Mouse (Mus musculus) lung, postnatal 14 days (tissue): ENCODE results near the gene Tbc1d17.
"Not testable (repeated sequence)": the region's sequence is repeated elsewhere in the genome, so short reads cannot be mapped to it uniquely, and the experiment has no call there.

ENCODE experiments used
- DNase-seq: peaks from one replicate; pipeline ENCODE4 v3.0.0; 2021

Gene Tbc1d17

GRCm38 (mm10) chr7:44848561-44849415, at the start of gene Tbc1d17, which contains the start of gene Akt1s1:
Tbc1d17 (minus strand) TSS chr7:44849079.
Akt1s1 (plus strand) TSS chr7:44848991.
- DNase-seq: peak; percentile 99

GRCm38 (mm10) chr7:44898607-44899006, 49.7 kb upstream of the Tbc1d17 start:
- no peak for DNase-seq

GRCm38 (mm10) chr7:44896499-44896898, 47.6 kb upstream of the Tbc1d17 start:
- no peak for DNase-seq

GRCm38 (mm10) chr7:44895593-44896434, 46.9 kb upstream of the Tbc1d17 start, which contains the start of gene Fuz:
Fuz (plus strand) TSS chr7:44896079.
- DNase-seq: peak; percentile 92

- DNase-seq: no peak
Observed at GRCm38 (mm10) chr7:44895206-44895592, 46.3 kb upstream of the Tbc1d17 start.

GRCm38 (mm10) chr7:44894175-44894574, 45.3 kb upstream of the Tbc1d17 start:
- no peak for DNase-seq

GRCm38 (mm10) chr7:44893197-44893596, 44.3 kb upstream of the Tbc1d17 start:
- DNase-seq: no peak

- DNase-seq: peak; percentile 92
Observed at GRCm38 (mm10) chr7:44892276-44892921, 43.5 kb upstream of the Tbc1d17 start, which contains the start of gene Med25. Med25 (minus strand) TSS chr7:44892712.

GRCm38 (mm10) chr7:44891611-44892010, 42.7 kb upstream of the Tbc1d17 start:
- DNase-seq: no peak

GRCm38 (mm10) chr7:44890737-44891136, 41.9 kb upstream of the Tbc1d17 start:
- DNase-seq: no peak

- no peak for DNase-seq
Observed at GRCm38 (mm10) chr7:44890180-44890579, 41.3 kb upstream of the Tbc1d17 start.

GRCm38 (mm10) chr7:44888256-44889105, 39.6 kb upstream of the Tbc1d17 start:
- no peak for DNase-seq

- DNase-seq: no peak
Observed at GRCm38 (mm10) chr7:44886964-44887363, 38.1 kb upstream of the Tbc1d17 start.

GRCm38 (mm10) chr7:44884637-44885036, 35.8 kb upstream of the Tbc1d17 start:
- DNase-seq: no peak

GRCm38 (mm10) chr7:44883036-44883435, 34.2 kb upstream of the Tbc1d17 start:
- DNase-seq: no peak

- DNase-seq: no peak
Observed at GRCm38 (mm10) chr7:44877833-44878232, 29.0 kb upstream of the Tbc1d17 start.

- not testable (repeated sequence) for DNase-seq
Observed at GRCm38 (mm10) chr7:44871774-44872173, 22.9 kb upstream of the Tbc1d17 start.

GRCm38 (mm10) chr7:44871181-44871580, 22.3 kb upstream of the Tbc1d17 start:
- DNase-seq: no peak

- no peak for DNase-seq
Observed at GRCm38 (mm10) chr7:44870614-44871013, 21.7 kb upstream of the Tbc1d17 start.

GRCm38 (mm10) chr7:44869697-44870528, 21.0 kb upstream of the Tbc1d17 start, which contains the start of gene Ptov1:
Ptov1 (minus strand) TSS chr7:44869788.
- DNase-seq: peak; percentile 89
